Mouse (Mus musculus) MEL (cell line): Measurements from ENCODE around the gene Olfr718-ps1. TPM values are rescaled to one million over a fixed set of nuclear protein-coding genes. Genes with fewer than 3 reads are reported as not detected.

Experiments used
- DNase-seq: peaks from one replicate; pipeline ENCODE4 v3.0.0; 2011; ENCODE audit warnings: low read depth, low spot score
- H3K27ac ChIP-seq: 2 replicates; pipeline ENCODE4 v1.5.1; 2012; ENCODE audit warnings: low read depth, mild to moderate bottlenecking, control low read depth, low read length, moderate library complexity; ENCODE audit not compliant: control insufficient read depth
- H3K27me3 ChIP-seq, 2 experiments: fragments of 150-350 bp in 1 of 2; sonication (generic) in 1 of 2; 2 replicates each; pipeline ENCODE4 v1.6.1; 2012; ENCODE audit warnings: low read length in 2 of 2, mild to moderate bottlenecking in 2 of 2, improper control_type of control experiment in 1 of 2, moderate library complexity in 1 of 2; ENCODE audit not compliant: insufficient read depth in 2 of 2, control insufficient read depth in 1 of 2
- H3K36me3 ChIP-seq, 2 experiments: 2 replicates each; pipeline ENCODE4 v1.6.1; 2012 to 2014; ENCODE audit warnings: low read length in 2 of 2, improper control_type of control experiment in 1 of 2, inconsistent platforms in 1 of 2, mild to moderate bottlenecking in 1 of 2; ENCODE audit not compliant: insufficient read depth in 2 of 2, control insufficient read depth in 1 of 2
- H3K4me1 ChIP-seq, 2 experiments: fragments of 150-350 bp in 1 of 2; sonication (generic) in 1 of 2; 2 replicates each; pipeline ENCODE4 v1.6.1; 2012; ENCODE audit warnings: low read length in 2 of 2, improper control_type of control experiment in 1 of 2, mild to moderate bottlenecking in 1 of 2; ENCODE audit not compliant: insufficient read depth in 2 of 2, control insufficient read depth in 1 of 2
- H3K4me3 ChIP-seq, 2 experiments: fragments of 150-350 bp in 1 of 2; sonication (generic) in 1 of 2; 2 replicates each; pipeline ENCODE4 v1.5.1; 2012; ENCODE audit warnings: low read depth in 2 of 2, low read length in 2 of 2, mild to moderate bottlenecking in 2 of 2, moderate library complexity in 2 of 2, control low read depth in 1 of 2, improper control_type of control experiment in 1 of 2; ENCODE audit not compliant: control insufficient read depth in 1 of 2, insufficient read depth in 1 of 2
- H3K79me2 ChIP-seq: 2 replicates; pipeline ENCODE4 v1.6.1; 2012; ENCODE audit warnings: mild to moderate bottlenecking, low read length, moderate library complexity; ENCODE audit not compliant: control insufficient read depth, poor library complexity, insufficient read depth
- H3K9ac ChIP-seq: 2 replicates; pipeline ENCODE4 v1.6.1; 2012; ENCODE audit warnings: low read depth, mild to moderate bottlenecking, control low read depth, low read length, moderate library complexity; ENCODE audit not compliant: control insufficient read depth, poor library complexity, severe bottlenecking
- H3K9me3 ChIP-seq: fragments of 150-350 bp; sonication (generic); replicated peaks from 2 replicates; pipeline ENCODE4 v1.6.1; 2012; ENCODE audit warnings: mild to moderate bottlenecking, low read length, improper control_type of control experiment, moderate library complexity; ENCODE audit not compliant: insufficient read depth
- CHD1 ChIP-seq: IDR thresholded peaks from 2 replicates; pipeline ENCODE4 v1.6.1; 2012; ENCODE audit warnings: low read depth, mild to moderate bottlenecking, inconsistent platforms, low read length, improper control_type of control experiment
- CHD2 ChIP-seq: IDR thresholded peaks from 2 replicates; pipeline ENCODE4 v1.6.1; 2011; ENCODE audit warnings: low read length, improper control_type of control experiment
- CTCF ChIP-seq, 3 experiments: IDR thresholded peaks in 2 of 3; conservative IDR thresholded peaks in 1 of 3; 2 replicates each; pipeline ENCODE4 v1.5.1; 2011 to 2012; ENCODE audit warnings: low read length in 3 of 3, low read depth in 2 of 3, mild to moderate bottlenecking in 2 of 3, improper control_type of control experiment in 1 of 3, inconsistent platforms in 1 of 3, mixed read lengths in 1 of 3, moderate library complexity in 1 of 3; ENCODE audit not compliant: control insufficient read depth in 1 of 3, insufficient read depth in 1 of 3, poor library complexity in 1 of 3, severe bottlenecking in 1 of 3
- E2F4 ChIP-seq: IDR thresholded peaks from 2 replicates; pipeline ENCODE4 v1.6.1; 2011; ENCODE audit warnings: low read depth, low read length, improper control_type of control experiment, borderline replicate concordance
- ETS1 ChIP-seq: IDR thresholded peaks from 2 replicates; pipeline ENCODE4 v1.6.1; 2012; ENCODE audit warnings: low read depth, mild to moderate bottlenecking, inconsistent platforms, low read length, improper control_type of control experiment, moderate library complexity
- JUND ChIP-seq: IDR thresholded peaks from 2 replicates; pipeline ENCODE4 v1.6.1; 2011; ENCODE audit warnings: low read depth, mild to moderate bottlenecking, improper control_type of control experiment, low read length
- KAT2A ChIP-seq: conservative IDR thresholded peaks from 2 replicates; pipeline ENCODE4 v1.6.1; 2012; ENCODE audit warnings: low read depth, low read length, improper control_type of control experiment, inconsistent platforms
- MAFK ChIP-seq: IDR thresholded peaks from 2 replicates; pipeline ENCODE4 v1.6.1; 2011; ENCODE audit warnings: low read depth, mild to moderate bottlenecking, low read length, improper control_type of control experiment, borderline replicate concordance
- MAZ ChIP-seq: IDR thresholded peaks from 2 replicates; pipeline ENCODE4 v1.6.1; 2012; ENCODE audit warnings: low read depth, mild to moderate bottlenecking, inconsistent platforms, low read length, improper control_type of control experiment
- MYB ChIP-seq: IDR thresholded peaks from 2 replicates; pipeline ENCODE4 v1.6.1; 2011; ENCODE audit warnings: mild to moderate bottlenecking, low read depth, low read length, improper control_type of control experiment
- MYC ChIP-seq: IDR thresholded peaks from 2 replicates; pipeline ENCODE4 v1.6.1; 2011; ENCODE audit warnings: low read depth, mild to moderate bottlenecking, low read length, improper control_type of control experiment, moderate library complexity
- RAD21 ChIP-seq: IDR thresholded peaks from 2 replicates; pipeline ENCODE4 v1.6.1; 2011; ENCODE audit warnings: mild to moderate bottlenecking, low read depth, low read length, improper control_type of control experiment
- SIN3A ChIP-seq: IDR thresholded peaks from 2 replicates; pipeline ENCODE4 v1.6.1; 2012; ENCODE audit warnings: low read length, improper control_type of control experiment, inconsistent platforms
- SMC3 ChIP-seq: IDR thresholded peaks from 2 replicates; pipeline ENCODE4 v1.6.1; 2011; ENCODE audit warnings: low read depth, low read length, improper control_type of control experiment
- TAL1 ChIP-seq: IDR thresholded peaks from 2 replicates; pipeline ENCODE4 v1.6.1; 2012; ENCODE audit warnings: mild to moderate bottlenecking, inconsistent platforms, low read length, moderate library complexity, mixed read lengths
- TBP ChIP-seq: IDR thresholded peaks from 2 replicates; pipeline ENCODE4 v1.8.0; 2011; ENCODE audit warnings: low read depth, low read length, improper control_type of control experiment
- TCF12 ChIP-seq: IDR thresholded peaks from 2 replicates; pipeline ENCODE4 v1.6.1; 2014; ENCODE audit warnings: low read depth, mild to moderate bottlenecking, inconsistent platforms, low read length, improper control_type of control experiment, moderate library complexity
- USF1 ChIP-seq: IDR thresholded peaks from 2 replicates; pipeline ENCODE4 v1.6.1; 2014; ENCODE audit warnings: low read depth, mild to moderate bottlenecking, inconsistent platforms, low read length, improper control_type of control experiment, moderate library complexity
- USF2 ChIP-seq, 2 experiments: IDR thresholded peaks; 2 replicates each; pipeline ENCODE4 v1.6.1; 2011 to 2012; ENCODE audit warnings: improper control_type of control experiment in 2 of 2, low read length in 2 of 2, borderline replicate concordance in 1 of 2, inconsistent platforms in 1 of 2, low read depth in 1 of 2, mild to moderate bottlenecking in 1 of 2; ENCODE audit not compliant: insufficient read depth in 1 of 2
- polyA plus RNA-seq, 2 experiments: library from polyadenylated mRNA; stranded (reverse) in 1 of 2; unstranded in 1 of 2; fragments of >175 nt in 1 of 2; fragments of >200 nt in 1 of 2; gene quantifications; 2 replicates each; pipeline versions ENCODE4 v1.2.1 to v1.2.4; 2012; ENCODE audit warnings: low replicate concordance in 2 of 2, low read depth in 1 of 2; ENCODE audit not compliant: insufficient read length in 2 of 2, insufficient read depth in 1 of 2, missing spikeins in 1 of 2
- total RNA-seq: library from RNA; depleted of rRNA; stranded (reverse); fragments of 300-350 nt; gene quantifications from 2 replicates; pipeline ENCODE4 v1.2.3, GENCODE M21; 2012; rRNA removed

Gene Olfr718-ps1
- total RNA-seq (0.07 TPM in 1 of 2 replicates, not detected in the other), polyA plus RNA-seq (under 1 TPM in 1 of 2 experiments, not detected in 1; 0.01 TPM)

- Histone ChIP-seq H3K9me3 (no peaks in the 10 kb centered on the region), H3K4me1 (no peaks in the 10 kb centered on the region), H3K27me3 (no peaks in the 10 kb centered on the region; a peak in 1 of 4 replicates), H3K9ac (no peak within 1 kb of the TSS), H3K36me3 (no peaks in the 10 kb centered on the region), H3K79me2 (no peaks in the 10 kb centered on the region), H3K4me3 (no peak within 1 kb of the TSS), H3K27ac (no peak within 1 kb of the TSS)
- DNase-seq, result no peak
- TF ChIP-seq CHD1 (no peak), MAZ (no peak), USF1 (no peak), SIN3A (no peak), ETS1 (no peak), MAFK (no peak), SMC3 (no peak), MYC (no peak), USF2 (IDR thresholded peaks at IDR 0.05; ENCODE audit: borderline replicate concordance in 1 of 2, insufficient read depth in 1 of 2, low read depth in 1 of 2, low read length in 2 of 2) (no peak), CHD2 (no peak), CTCF (IDR thresholded peaks at IDR 0.05 in 2 of 3, conservative IDR thresholded peaks at IDR 0.05 in 1 of 3; ENCODE audit: control insufficient read depth in 1 of 3, insufficient read depth in 1 of 3, low read depth in 2 of 3, low read length in 3 of 3, poor library complexity in 1 of 3, severe bottlenecking in 1 of 3) (no peak), RAD21 (no peak), TBP (no peak), TCF12 (no peak)
Measured at GRCm38 (mm10) chr5:143147481-143147880, at the start of gene Olfr718-ps1. Olfr718-ps1 (minus strand) TSS chr5:143147581.

- Histone ChIP-seq H3K9ac (no peak overlapping the region), H3K9me3 (no peaks in the 10 kb centered on the region), H3K4me1 (no peaks in the 10 kb centered on the region)
Measured at GRCm38 (mm10) chr5:143196506-143196905, 49.1 kb upstream of the Olfr718-ps1 start.

More at GRCm38 (mm10) chr5:143196506-143196905, 49.1 kb upstream of the Olfr718-ps1 start:
- no peak for TF ChIP-seq E2F4
- TF ChIP-seq MYB, result no peak
- no peak for TF ChIP-seq ETS1
- no peak for TF ChIP-seq MAFK
- TF ChIP-seq JUND, result no peak
- TF ChIP-seq TAL1, result no peak
- no peak for TF ChIP-seq MAZ
- TF ChIP-seq KAT2A, result no peak
- TF ChIP-seq TBP, result no peak
- Histone ChIP-seq H3K4me3 (no peak overlapping the region), H3K79me2 (no peaks in the 10 kb centered on the region), H3K27ac (no peak overlapping the region), H3K27me3 (peaks cover 0 to 5% of the 10 kb centered on the region in 2 experiments; a peak in 1 of 4 replicates), H3K36me3 (no peaks in the 10 kb centered on the region)
- no peak for DNase-seq
